Mouse (Mus musculus) heart, adult 2 months (tissue): Measurements from ENCODE around the gene Acsf3.

Source experiments
- CTCF ChIP-seq: fragments of 200-600 bp; IDR thresholded peaks from 2 replicates; pipeline ENCODE4 v1.8.1; 2022; ENCODE audit warnings: antibody characterized with exemption, mild to moderate bottlenecking, moderate library complexity
- EP300 ChIP-seq: fragments of 200-500 bp; IDR thresholded peaks from 2 replicates; pipeline ENCODE4 v1.6.1; 2011; ENCODE audit warnings: low read depth, low read length, control low read depth; ENCODE audit not compliant: insufficient read depth
- POLR2A ChIP-seq: fragments of 200-500 bp; IDR thresholded peaks from 2 replicates; pipeline ENCODE4 v1.6.1; 2011; ENCODE audit warnings: mild to moderate bottlenecking, low read depth, low read length, control low read depth; ENCODE audit not compliant: insufficient read depth

DNA sequence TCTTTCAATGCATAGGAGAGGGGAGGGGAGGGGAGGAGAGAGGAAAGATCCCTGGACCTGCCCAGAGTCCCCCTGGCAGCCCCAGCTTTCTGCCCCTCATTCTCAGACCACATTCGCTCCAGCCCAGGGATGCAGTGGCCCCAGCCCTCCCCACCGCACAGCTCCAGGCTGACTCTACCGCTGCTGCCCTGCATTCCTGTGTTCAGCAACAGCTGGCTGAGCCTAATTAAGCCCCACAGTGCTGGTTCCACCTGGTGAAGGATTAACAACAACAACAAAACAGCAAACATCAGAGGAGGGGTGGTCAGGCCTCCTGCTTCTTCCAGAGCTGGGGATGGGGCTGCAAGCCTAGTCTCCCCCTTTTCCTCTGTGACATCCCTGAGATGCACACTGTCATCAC, 46.7 kb upstream of the Acsf3 start:
- TF ChIP-seq POLR2A: no peak
- no peak for TF ChIP-seq EP300
- no peak for TF ChIP-seq CTCF
